In genomic region chr17:24732233-24732935, GRCm38 (mm10) we compare ENCODE assay signal across 20 mouse cellular contexts. TPM values are rescaled to one million over a fixed set of nuclear protein-coding genes. Genes with fewer than 3 reads are reported as not detected.
DNase-seq lines count a peak whose midpoint lies in the region; ATAC-seq lines count a peak whose summit lies in the region.
"Had no signal": no experiment of that assay in that cellular context is flagged by ENCODE, and none has a peak within 500 bp of the region (broad histone marks: within the 10 kb centered on the region; RNA-seq: fewer than 3 reads in every experiment).

No protein-coding gene starts in this region.

- peaks cover 2% of the 10 kb centered on the region; the same call in 1 of the 2 replicates for H3K27me3 ChIP-seq in heart, embryonic 11.5 days (ENCODE audit: control insufficient read depth, insufficient read depth, low read length)

- H3K4me1 ChIP-seq in heart, embryonic 11.5 days (ENCODE audit: control insufficient read depth, insufficient read depth, low read length), result peaks cover 14% of the 10 kb centered on the region

- H3K9ac ChIP-seq in heart, embryonic 11.5 days (ENCODE audit: low read depth, low read length), result no peak overlapping the region
- H3K9ac ChIP-seq: embryonic facial prominence, embryonic 15.5 days; lung, embryonic 15.5 days had no signal

- no peak overlapping the region for H3K4me2 ChIP-seq in heart, embryonic 11.5 days
- H3K4me2 ChIP-seq: embryonic facial prominence, embryonic 15.5 days; liver, embryonic 11.5 days; lung, embryonic 15.5 days had no signal

- no peaks in the 10 kb centered on the region for H3K36me3 ChIP-seq in heart, embryonic 11.5 days (ENCODE audit: control insufficient read depth, insufficient read depth, low read length)
- H3K36me3 ChIP-seq: embryonic facial prominence, embryonic 15.5 days; lung, embryonic 15.5 days had no signal

- no peak for ATAC-seq in heart, embryonic 11.5 days (replicated peaks; ENCODE audit: insufficient number of reproducible peaks, low FRiP score, low TSS enrichment)
- ATAC-seq: forebrain, embryonic 14.5 days; hindbrain, postnatal 0 days had no signal

- H3K9me3 ChIP-seq in heart, embryonic 11.5 days (replicated peaks; ENCODE audit: control insufficient read depth, low read length), result no peaks in the 10 kb centered on the region
- H3K9me3 ChIP-seq: embryonic facial prominence, embryonic 15.5 days; lung, embryonic 15.5 days had no signal

- no peak overlapping the region for H3K4me3 ChIP-seq in heart, embryonic 11.5 days (ENCODE audit: low read depth, low read length)
- H3K4me3 ChIP-seq: embryonic facial prominence, embryonic 15.5 days; lung, embryonic 15.5 days had no signal

- H3K27ac ChIP-seq in heart, embryonic 11.5 days (ENCODE audit: low read depth, low read length), result peak overlapping the region; percentile 47; the same call in 1 of the 2 replicates
- H3K27ac ChIP-seq: embryonic facial prominence, embryonic 15.5 days; hindbrain, postnatal 0 days; lung, embryonic 15.5 days had no signal

- 65% methylated on average over 12 of the region's 12 CpGs for WGBS in heart, embryonic 11.5 days (ENCODE audit: insufficient replicate concordance)

- peak; percentile 5 for DNase-seq in kidney, postnatal 10 days
- DNase-seq in kidney, postnatal 4 days, result no peak
- peak; percentile 88 for DNase-seq in gastrocnemius, postnatal 25 days
- peak; percentile 68 for DNase-seq in heart, postnatal 4 days
- DNase-seq in embryo, embryonic 10.5 days (ENCODE audit: low spot score), result no peak
- DNase-seq in adrenal gland, adult 18-20 months (ENCODE audit: low spot score in 2 of 2), result no peak
- DNase-seq: adrenal gland, postnatal 10 days; cerebellum, adult 8-10 months; kidney, postnatal 14 days; layer of hippocampus, adult 9-11 months; right cerebral cortex, postnatal 4 days had no signal

RNA-seq across cellular contexts. Expression of gene Msrb1, which starts 4.1 kb away (rescaled TPM):
- total RNA-seq in gastrocnemius, postnatal 25 days (2021), result 100 to 1,000 TPM; 164 to 180 TPM
- 19.5 and 20.9 TPM in 2 replicates for polyA plus RNA-seq in heart, embryonic 11.5 days (2014; fragmentation: Nextera tagmentation; extraction: Ambion mirVana)
- 10 to 100 TPM; 74.4 to 83.3 TPM for total RNA-seq in heart, postnatal 4 days (2021)
- 10 to 100 TPM; 83.9 to 94.4 TPM for total RNA-seq in adrenal gland, adult 18-20 months (2021)

RNA-seq across cellular contexts. Expression of gene Rpl3l, which starts 4.8 kb away (rescaled TPM):
- total RNA-seq in gastrocnemius, postnatal 25 days (2021), result 100 to 1,000 TPM; 723 to 775 TPM
- 0.40 and 0.44 TPM in 2 replicates for polyA plus RNA-seq in heart, embryonic 11.5 days (2014; fragmentation: Nextera tagmentation; extraction: Ambion mirVana)
- 10 to 100 TPM; 19.5 TPM for total RNA-seq in heart, postnatal 4 days (2021)
- total RNA-seq in adrenal gland, adult 18-20 months (2021), result 1 to 10 TPM in 1 of 2 experiments, not detected in 1; 1.2 TPM
- polyA plus RNA-seq: embryonic facial prominence, embryonic 15.5 days; forebrain, embryonic 14.5 days; liver, embryonic 11.5 days; lung, embryonic 15.5 days had no signal

RNA-seq across cellular contexts. Expression of gene Ndufb10, which starts 8.1 kb away (rescaled TPM):
- total RNA-seq in gastrocnemius, postnatal 25 days (2021), result 100 to 1,000 TPM; 493 to 532 TPM
- polyA plus RNA-seq in heart, embryonic 11.5 days (2014; fragmentation: Nextera tagmentation; extraction: Ambion mirVana), result 373 and 401 TPM in 2 replicates
- 100 to 1,000 TPM; 684 to 725 TPM for total RNA-seq in heart, postnatal 4 days (2021)
- total RNA-seq in adrenal gland, adult 18-20 months (2021), result 100 to 1,000 TPM; 239 to 321 TPM

RNA-seq across cellular contexts. Expression of gene Rps2, which starts 14.5 kb away (rescaled TPM):
- 100 to 1,000 TPM; 564 to 585 TPM for total RNA-seq in gastrocnemius, postnatal 25 days (2021)
- polyA plus RNA-seq in heart, embryonic 11.5 days (2014; fragmentation: Nextera tagmentation; extraction: Ambion mirVana), result 1,091 and 1,195 TPM in 2 replicates
- total RNA-seq in heart, postnatal 4 days (2021), result 100 to 1,000 TPM; 734 to 782 TPM
- total RNA-seq in adrenal gland, adult 18-20 months (2021), result 100 to 1,000 TPM; 653 to 681 TPM

RNA-seq across cellular contexts. Expression of gene Rnf151, which starts 14.5 kb away (rescaled TPM):
- total RNA-seq in gastrocnemius, postnatal 25 days (2021), result not detected
- not detected in 2 replicates for polyA plus RNA-seq in heart, embryonic 11.5 days (2014; fragmentation: Nextera tagmentation; extraction: Ambion mirVana)
- not detected for total RNA-seq in heart, postnatal 4 days (2021)
- total RNA-seq in adrenal gland, adult 18-20 months (2021), result not detected
- total RNA-seq: hindbrain, postnatal 0 days; left cerebral cortex, postnatal 14 days; megakaryocyte, adult 5-6 weeks had no signal
- polyA plus RNA-seq: forebrain, embryonic 14.5 days; hindbrain, postnatal 0 days; neural tube, embryonic 14.5 days had no signal

Comparison
In these comparisons a context has a peak if more than half of its experiments do, and no peak if none do; other contexts are left out.
1. DNase-seq: peak in kidney, postnatal 10 days (single experiment), gastrocnemius, postnatal 25 days (single experiment) and heart, postnatal 4 days (single experiment); none in kidney, postnatal 4 days (0 of 2), embryo, embryonic 10.5 days (single experiment) and adrenal gland, adult 18-20 months (0 of 2).
2. RNA of gene Rpl3l, which starts 4.8 kb away (total RNA-seq): 723 to 775 TPM in gastrocnemius, postnatal 25 days; 19.5 TPM in heart, postnatal 4 days and 1.2 TPM in adrenal gland, adult 18-20 months; every median in the first group is over 10 times any median in the second.